Mouse (Mus musculus): ENCODE measurements around the gene Sec24b.

Gene Sec24b

GRCm38 (mm10) chr3:129970529-129971515 lies 90.5 kb downstream of the Sec24b start:
- DNase-seq: peak; percentile 12

- peak; percentile 16 for DNase-seq
Measured at GRCm38 (mm10) chr3:129969432-129970395, 91.6 kb downstream of the Sec24b start, which contains the start of gene Mcub. Gene Mcub (minus strand): TSS chr3:129970206.

GRCm38 (mm10) chr3:129969031-129969430 lies 92.3 kb downstream of the Sec24b start:
- no peak for DNase-seq

GRCm38 (mm10) chr3:129967874-129968273 lies 93.5 kb downstream of the Sec24b start:
- DNase-seq: no peak

- no peak for DNase-seq
Measured at GRCm38 (mm10) chr3:129964681-129965080, 96.7 kb downstream of the Sec24b start.

- no peak for DNase-seq
Measured at GRCm38 (mm10) chr3:129962533-129962932, 98.8 kb downstream of the Sec24b start.

GRCm38 (mm10) chr3:129953296-129953695 lies 108.1 kb downstream of the Sec24b start:
- DNase-seq: no peak

GRCm38 (mm10) chr3:129949158-129949773 lies 112.1 kb downstream of the Sec24b start:
- DNase-seq: no peak

- DNase-seq: no peak
Measured at GRCm38 (mm10) chr3:129948359-129948758, 113.0 kb downstream of the Sec24b start.

GRCm38 (mm10) chr3:129946217-129946914 lies 115.0 kb downstream of the Sec24b start:
- DNase-seq: no peak

- DNase-seq: no peak
Measured at GRCm38 (mm10) chr3:129943813-129944212, 117.5 kb downstream of the Sec24b start.

GRCm38 (mm10) chr3:129941291-129941690 lies 120.1 kb downstream of the Sec24b start:
- no peak for DNase-seq

GRCm38 (mm10) chr3:129940780-129941179 lies 120.6 kb downstream of the Sec24b start:
- DNase-seq: no peak

GRCm38 (mm10) chr3:129939058-129939457 lies 122.3 kb downstream of the Sec24b start:
- DNase-seq: no peak

- no peak for DNase-seq
Measured at GRCm38 (mm10) chr3:129937848-129938247, 123.5 kb downstream of the Sec24b start.

- no peak for DNase-seq
Measured at GRCm38 (mm10) chr3:129936561-129936960, 124.8 kb downstream of the Sec24b start.
